Mouse (Mus musculus) hematopoietic stem cell, adult 5-6 weeks (primary cell): ENCODE measurements around the gene Lin9. TPM values are rescaled to one million over a fixed set of nuclear protein-coding genes. Genes with fewer than 3 reads are reported as not detected.

Source experiments
- ATAC-seq, 2 experiments: fragments of 125-278 bp in 1 of 2; replicated peaks in 1 of 2; 2 replicates each; pipeline ENCODE4 v1.8.0; 2016 to 2017; ENCODE audit warnings: inconsistent platforms in 2 of 2, mild to moderate bottlenecking in 2 of 2, moderate number of reproducible peaks in 2 of 2, low read depth in 1 of 2, moderate TSS enrichment in 1 of 2; ENCODE audit not compliant: low FRiP score in 2 of 2, poor library complexity in 2 of 2, severe bottlenecking in 2 of 2, insufficient read depth in 1 of 2, low TSS enrichment in 1 of 2
- total RNA-seq: library from RNA; stranded (forward); fragments of 172-1452, 232-1000 nt; gene quantifications from 2 replicates; pipeline ENCODE4 v1.2.3, GENCODE M21; 2017

Gene Lin9
- total RNA-seq, 1 experiment from 2014 or later = 47.0 TPM

DNA sequence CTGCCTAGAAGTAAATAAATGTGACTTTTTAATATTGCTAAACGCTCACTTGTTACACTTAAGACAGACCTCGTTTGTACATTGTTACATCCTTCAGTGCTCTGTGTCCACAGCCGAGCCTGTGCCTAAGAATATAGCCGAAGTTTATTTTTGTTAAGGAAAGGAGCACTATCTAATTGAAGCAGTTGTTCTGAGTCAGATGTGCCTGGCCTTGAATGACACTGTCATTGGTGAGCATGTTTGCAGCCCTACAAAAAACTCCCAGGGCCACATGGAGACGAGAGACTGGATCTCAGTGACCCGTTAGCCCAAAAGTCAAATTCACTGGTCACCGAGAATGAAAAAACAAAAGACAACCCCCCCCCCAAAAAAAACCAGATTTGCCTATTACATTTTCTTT is 50.3 kb downstream of the Lin9 start:
- ATAC-seq = no peak

DNA sequence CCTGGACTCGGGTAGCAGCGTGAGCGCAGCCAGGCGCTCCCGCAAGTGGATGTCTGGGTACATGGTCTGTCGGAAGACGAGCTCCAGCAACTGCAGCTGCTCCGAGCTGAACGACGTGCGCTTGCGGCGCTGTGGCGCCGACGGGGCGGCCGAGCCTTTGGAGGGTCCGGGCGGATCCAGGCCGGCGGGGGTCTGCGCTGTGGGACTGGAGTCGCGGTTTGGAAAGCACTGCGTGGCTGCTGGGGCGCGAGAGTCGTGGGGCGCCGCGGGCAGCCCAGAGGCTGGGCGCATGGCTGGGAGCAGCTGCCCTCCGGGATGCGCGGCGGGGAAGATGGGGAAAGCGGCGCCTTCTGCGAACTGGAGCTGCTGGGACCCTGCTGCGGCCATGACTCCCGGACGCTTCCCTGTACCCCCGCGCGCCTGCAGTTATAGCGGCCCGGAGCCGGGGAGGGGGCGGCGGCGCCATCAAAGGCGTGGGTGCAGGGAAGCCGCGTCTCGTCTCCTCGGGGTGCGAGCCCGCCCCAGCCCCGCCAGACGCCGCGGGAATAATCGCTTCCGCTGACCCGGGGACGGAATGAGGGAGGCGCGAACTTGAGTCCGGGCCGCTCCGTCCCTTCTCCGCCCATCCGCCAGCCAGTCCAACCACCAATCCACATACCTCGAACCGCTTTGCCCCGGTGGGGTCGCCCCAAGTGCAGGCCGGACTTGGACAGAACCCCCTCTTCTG is 55.8 kb downstream of the Lin9 start, which contains the start of gene Mixl1:
Mixl1 (minus strand) TSS at position 409 of the 727 bp plus-strand sequence.
- no peak for ATAC-seq

- peak; percentile 47 to 71; a peak in 3 of 4 replicates for ATAC-seq
Observed at GRCm38 (mm10) chr1:180698063-180698462, 57.1 kb downstream of the Lin9 start.

DNA sequence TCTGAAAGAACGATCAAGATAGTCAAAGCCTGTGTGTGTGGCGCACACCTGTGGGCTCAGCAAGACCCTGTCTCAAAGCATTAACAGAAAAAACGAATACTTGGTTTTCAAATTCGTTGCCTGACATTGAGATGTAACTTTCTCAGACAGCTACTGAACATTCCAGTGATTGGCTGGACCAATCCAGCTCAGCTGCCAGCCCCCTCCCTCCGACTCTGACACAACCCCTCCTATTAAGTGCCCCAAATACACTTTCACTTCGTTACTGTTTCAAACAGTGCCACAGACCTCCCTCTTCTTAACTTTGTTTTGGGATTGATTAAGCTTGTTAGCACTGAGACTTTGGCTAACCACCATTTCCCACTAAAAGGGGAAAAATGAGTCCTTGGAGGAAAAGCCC is 62.5 kb downstream of the Lin9 start:
- ATAC-seq = no peak

- ATAC-seq = no peak
Observed at GRCm38 (mm10) chr1:180707368-180707767, 66.4 kb downstream of the Lin9 start.

DNA sequence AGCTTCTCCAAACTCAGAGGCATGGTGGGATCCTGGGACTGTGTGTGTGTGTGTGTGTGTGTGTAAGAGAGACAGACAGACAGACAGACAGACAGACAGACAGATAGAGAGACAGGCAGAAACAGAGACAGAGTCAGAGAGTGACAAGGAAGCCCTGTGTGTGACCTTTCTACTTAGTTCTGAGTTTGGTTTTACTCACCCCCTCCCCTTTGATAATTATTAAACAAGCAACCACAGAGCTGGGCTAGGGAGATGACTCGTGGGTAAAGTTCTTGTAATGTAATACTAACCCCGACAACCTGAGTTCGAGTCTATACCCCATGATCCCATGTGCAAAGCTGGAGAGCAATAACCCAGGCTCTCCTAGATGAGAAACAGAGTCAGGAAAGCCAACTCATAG is 66.9 kb downstream of the Lin9 start:
- no peak for ATAC-seq

DNA sequence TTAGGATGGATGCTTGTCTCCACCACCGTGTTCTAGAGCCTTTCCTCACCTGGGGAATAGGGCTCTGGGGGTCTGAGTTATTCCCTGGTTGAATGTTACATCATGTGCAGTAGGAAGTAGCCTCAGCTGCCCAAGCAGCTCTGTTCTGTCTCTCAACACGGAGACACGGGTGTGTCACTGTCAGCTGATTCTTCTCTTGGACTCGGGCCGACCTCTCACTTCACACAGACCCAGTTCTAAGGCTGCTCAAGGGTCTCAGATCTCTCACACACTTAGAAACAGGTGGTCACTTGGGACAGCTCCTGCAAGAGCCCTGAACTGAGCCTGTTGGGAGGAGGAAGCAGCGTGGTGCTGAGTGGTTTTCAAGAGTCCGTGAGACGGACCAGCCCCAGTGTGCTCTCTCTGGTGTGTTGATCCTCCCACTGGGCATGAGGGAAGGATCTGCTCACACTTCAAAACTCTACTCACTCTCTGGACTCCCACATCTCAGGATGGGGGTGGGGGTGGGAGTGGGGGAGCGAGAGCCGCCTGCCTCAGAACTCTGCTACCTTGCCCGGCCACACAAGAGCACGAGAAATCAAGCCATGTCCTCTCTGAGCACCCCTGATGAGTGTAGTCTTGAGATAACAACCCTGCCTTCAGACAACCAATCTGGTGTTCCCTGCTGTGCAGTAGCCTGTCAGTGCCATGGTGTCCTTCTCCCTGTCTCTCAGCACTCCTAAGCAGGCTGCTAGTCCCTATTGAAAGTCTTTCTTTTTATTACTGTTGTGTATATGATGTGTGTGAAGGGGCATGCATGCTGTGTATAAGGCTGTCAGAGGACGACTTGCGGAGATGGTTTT is 68.2 kb downstream of the Lin9 start:
- ATAC-seq = no peak

DNA sequence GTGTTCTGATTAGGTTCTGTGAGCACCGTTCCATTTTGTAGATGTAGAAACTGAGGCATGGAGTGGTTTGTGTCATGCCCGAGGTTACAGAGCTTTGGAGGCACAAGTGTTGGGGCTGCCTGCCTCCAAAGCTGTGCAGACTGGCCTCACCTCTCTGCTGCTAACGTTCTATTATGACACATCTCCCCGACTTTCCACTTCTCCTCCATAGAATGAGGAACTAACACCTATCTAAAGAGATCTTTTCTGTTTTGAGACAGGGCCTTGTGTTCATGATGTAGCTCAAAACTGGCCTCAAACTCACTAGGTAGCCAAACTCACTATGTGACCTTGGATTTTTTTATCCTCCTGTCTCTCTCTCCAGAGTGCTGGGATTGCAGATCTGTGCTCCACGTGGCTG is 77.8 kb downstream of the Lin9 start:
- ATAC-seq = 0 out of 4 replicates have a peak, but pooled peaks of 1 of the 2 experiments have one; percentile 31

DNA sequence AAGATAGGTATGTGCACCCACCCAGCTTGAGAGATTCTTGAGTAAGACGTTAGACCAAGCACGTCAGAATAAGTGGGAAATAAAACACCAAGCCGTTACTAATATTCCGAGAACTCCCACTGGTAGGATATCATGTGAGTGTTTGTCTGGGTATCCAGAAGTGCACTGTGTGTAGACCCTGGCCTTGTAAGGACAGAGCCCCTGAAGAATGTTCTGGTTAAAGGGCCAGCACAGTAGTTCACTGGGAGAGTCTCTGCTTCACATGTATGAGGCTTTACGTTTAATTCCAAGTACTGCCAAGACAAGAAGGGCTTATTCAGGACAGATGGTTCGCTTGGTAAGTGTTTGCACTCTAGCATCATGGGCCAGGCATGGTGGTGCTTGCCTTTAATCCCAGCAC is 78.5 kb downstream of the Lin9 start:
- no peak for ATAC-seq

DNA sequence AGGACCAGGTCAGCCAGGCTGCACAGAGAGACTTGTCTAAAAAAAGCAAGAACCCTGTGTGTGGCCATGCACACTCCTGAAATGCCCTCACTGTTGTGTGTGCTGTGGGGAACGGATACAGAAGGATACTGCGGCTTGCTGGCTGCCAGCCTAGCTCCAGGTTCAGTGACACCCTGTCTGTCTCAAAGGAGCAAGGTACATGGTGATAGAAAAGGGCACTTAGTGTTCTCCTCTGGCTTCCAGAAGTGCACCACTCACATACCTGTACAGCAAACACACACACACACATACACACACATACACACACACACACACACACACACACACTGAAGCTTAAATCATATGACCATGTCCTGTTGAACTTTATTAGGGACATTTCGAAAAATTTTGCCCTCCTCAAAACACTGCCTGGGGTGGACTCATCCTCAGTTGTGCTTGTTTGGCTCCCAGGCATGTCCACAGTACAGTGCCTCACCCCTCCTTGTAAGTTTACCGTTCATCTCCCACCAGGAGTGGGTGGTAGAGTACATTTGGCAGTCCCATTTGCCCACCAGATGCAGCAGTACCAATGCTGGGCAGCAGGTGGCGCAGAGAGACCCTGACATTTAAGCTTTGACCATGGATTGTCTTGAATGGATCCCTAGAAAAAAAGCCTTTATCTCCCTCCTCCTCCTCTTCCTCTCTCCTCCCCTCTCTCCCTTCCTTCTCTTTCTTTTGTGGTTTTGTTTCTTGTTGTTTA is 79.2 kb downstream of the Lin9 start:
- ATAC-seq = peak; percentile 81 to 83

GRCm38 (mm10) chr1:180722608-180723007 is 81.7 kb downstream of the Lin9 start:
- no peak for ATAC-seq

DNA sequence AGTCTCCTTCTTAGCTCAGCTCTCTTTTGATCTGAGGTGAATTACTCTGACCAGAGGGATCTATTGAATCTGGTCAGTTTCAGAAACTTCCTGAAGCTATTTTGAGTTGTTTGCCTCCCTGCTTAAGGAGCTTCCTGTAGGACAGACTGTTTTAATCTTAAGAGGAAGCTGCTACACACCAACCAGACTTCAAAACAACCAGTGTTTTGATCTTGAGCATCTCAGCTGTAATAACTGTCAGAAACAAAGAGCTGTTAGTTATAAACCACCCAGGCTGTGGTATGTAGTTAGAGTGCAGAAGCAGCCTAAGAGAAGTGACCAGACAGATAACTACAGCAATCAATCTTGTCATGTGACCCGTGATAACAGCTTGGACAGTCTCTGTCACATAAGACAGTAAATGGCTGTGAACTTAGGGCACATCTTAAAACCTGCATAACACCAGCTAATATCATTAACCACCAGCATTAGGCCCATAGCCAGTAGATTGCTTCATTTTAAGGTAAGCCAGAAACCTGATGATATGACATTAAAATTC is 82.8 kb downstream of the Lin9 start:
- no peak for ATAC-seq

GRCm38 (mm10) chr1:180725704-180726179 is 84.8 kb downstream of the Lin9 start, which contains the start of gene Acbd3:
Acbd3 (plus strand) TSS chr1:180726043.
- ATAC-seq = peak; percentile 93

DNA sequence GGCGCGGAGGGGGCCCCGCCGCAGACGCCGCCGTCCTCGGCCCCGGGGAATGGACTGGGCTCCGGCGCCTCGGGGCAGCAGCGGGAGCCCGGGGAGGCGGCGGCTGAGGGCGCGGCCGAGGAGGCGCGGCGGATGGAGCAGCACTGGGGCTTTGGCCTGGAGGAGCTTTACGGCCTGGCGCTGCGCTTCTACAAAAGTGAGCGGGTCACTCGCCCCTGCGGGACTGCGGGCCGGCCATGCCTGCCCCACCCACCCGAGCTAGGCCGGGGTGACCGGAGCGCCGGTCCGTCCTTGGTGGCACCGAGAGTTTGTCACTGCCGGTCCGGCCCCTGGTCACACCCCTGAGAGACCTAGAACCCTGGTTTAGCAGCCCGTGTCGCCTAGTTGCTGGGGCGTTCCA is 85.2 kb downstream of the Lin9 start:
- peak in 1 of 2 experiments; percentile 22; a peak in 2 of 4 replicates for ATAC-seq

GRCm38 (mm10) chr1:180729231-180729630 is 88.3 kb downstream of the Lin9 start:
- no peak for ATAC-seq
